Mouse (Mus musculus) G1E (cell line): Measurements from ENCODE around the gene Tjap1. TPM values are rescaled to one million over a fixed set of nuclear protein-coding genes. Genes with fewer than 3 reads are reported as not detected.

Experiments used
- ATAC-seq: 2 replicates; pipeline ENCODE4 v1.8.0; 2016; ENCODE audit warnings: mild to moderate bottlenecking; ENCODE audit not compliant: insufficient number of reproducible peaks, poor library complexity, low FRiP score, severe bottlenecking; ENCODE audit errors: extremely low read depth
- DNase-seq: peaks from one replicate; pipeline ENCODE4 v3.0.0; 2012; ENCODE audit warnings: low spot score
- H3K27me3 ChIP-seq: 2 replicates; pipeline ENCODE4 v1.6.1; 2012; ENCODE audit warnings: mild to moderate bottlenecking, low read length, inconsistent platforms; ENCODE audit not compliant: insufficient read depth
- H3K36me3 ChIP-seq: replicated peaks from 2 replicates; pipeline ENCODE3; 2012; ENCODE audit warnings: mild to moderate bottlenecking, inconsistent platforms
- H3K4me1 ChIP-seq: 2 replicates; pipeline ENCODE4 v1.6.1; 2012; ENCODE audit warnings: low read depth, low read length, inconsistent platforms, mixed read lengths; ENCODE audit not compliant: insufficient read depth
- H3K4me3 ChIP-seq: 2 replicates; pipeline ENCODE4 v1.5.1; 2012; ENCODE audit warnings: low read depth, mild to moderate bottlenecking, inconsistent platforms, low read length, moderate library complexity, mixed read lengths
- H3K9me3 ChIP-seq: replicated peaks from 2 replicates; pipeline ENCODE4 v1.6.1; 2012; ENCODE audit warnings: inconsistent platforms
- CTCF ChIP-seq: IDR thresholded peaks from 2 replicates; pipeline ENCODE4 v1.5.1; 2012; ENCODE audit warnings: low read depth, low read length, inconsistent platforms, mixed read lengths
- GATA1 ChIP-seq: IDR thresholded peaks from 2 replicates; pipeline ENCODE4 v1.6.1; 2012; ENCODE audit warnings: borderline replicate concordance, low read length, inconsistent platforms, mixed read lengths
- GATA2 ChIP-seq: IDR thresholded peaks from 2 replicates; pipeline ENCODE4 v1.6.1; 2012; ENCODE audit warnings: low read depth, low read length, inconsistent platforms, borderline replicate concordance
- POLR2AphosphoS5 ChIP-seq: IDR thresholded peaks from 2 replicates; pipeline ENCODE4 v1.6.1; 2012; ENCODE audit warnings: low read depth, low read length, inconsistent platforms; ENCODE audit not compliant: insufficient replicate concordance
- TAL1 ChIP-seq: conservative IDR thresholded peaks from 2 replicates; pipeline ENCODE4 v1.6.1; 2012; ENCODE audit warnings: low read depth, low read length, inconsistent platforms, mixed read lengths
- polyA plus RNA-seq: library from polyadenylated mRNA; stranded (reverse); fragments of >175 nt; gene quantifications from 2 replicates; pipeline ENCODE4 v1.2.3, GENCODE M21; 2012
- total RNA-seq, 2 experiments: library from RNA; stranded (forward) in 1 of 2; stranded (reverse) in 1 of 2; fragments of 200-1000 nt in 1 of 2; fragments of >200 nt in 1 of 2; fragmentation: Nextera tagmentation in 1 of 2; gene quantifications; 2 replicates each; pipeline ENCODE4 v1.2.3; 2014 to 2017

The Tjap1 gene
- total and polyA plus RNA-seq, 3 experiments: 12.9 to 110 (median 48.1) TPM

DNA sequence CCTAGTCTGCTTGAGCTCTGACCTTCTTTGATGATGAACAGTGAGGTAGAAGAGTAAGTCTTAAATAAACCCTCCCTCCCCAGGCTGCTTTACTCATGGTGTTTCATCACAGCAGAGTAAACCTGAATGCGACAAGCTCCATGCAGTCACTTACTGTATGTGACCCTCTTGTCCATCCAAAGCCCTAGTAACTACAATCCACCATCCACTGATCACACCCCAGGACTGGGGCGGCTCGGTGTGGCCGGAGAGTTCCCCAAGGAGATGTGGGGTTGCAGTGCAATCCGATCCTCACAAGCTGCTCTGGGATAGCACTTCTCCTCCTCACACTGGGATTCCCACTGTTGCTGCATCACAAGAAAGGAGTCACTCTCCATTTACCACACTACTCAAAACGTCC, 8.4 kb downstream of the Tjap1 start:
- peaks cover 97% of the 10 kb centered on the region for H3K36me3 ChIP-seq

DNA sequence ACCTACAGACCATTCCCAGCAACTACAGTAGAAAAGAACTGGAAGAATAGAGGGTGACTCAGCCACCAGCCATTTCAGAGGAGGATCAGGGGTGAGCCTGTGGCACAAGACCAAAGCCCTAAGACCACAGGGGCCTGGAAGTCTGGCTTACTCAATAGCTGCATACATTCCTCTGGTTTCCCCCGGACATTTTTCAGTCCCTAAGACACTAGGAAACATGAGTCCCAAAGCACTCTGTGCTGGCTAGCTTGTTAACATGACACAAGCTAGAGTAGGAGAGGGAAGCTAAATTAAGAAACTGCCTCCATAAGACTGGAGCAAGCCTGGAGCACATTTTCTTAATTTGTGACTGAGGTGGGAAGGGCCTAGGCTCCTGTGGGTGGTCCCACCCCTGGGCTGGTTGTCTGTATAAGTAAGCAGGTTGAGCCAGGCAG, 9.0 kb downstream of the Tjap1 start:
- H3K4me1 ChIP-seq: peaks cover 15% of the 10 kb centered on the region
- no peak for DNase-seq
- no peak for ATAC-seq
- TF ChIP-seq POLR2AphosphoS5 (no peak), GATA1 (no peak), TAL1 (no peak), GATA2 (no peak), CTCF (no peak)
- peaks cover 97% of the 10 kb centered on the region for H3K36me3 ChIP-seq
- H3K4me3 ChIP-seq: no peak overlapping the region
- no peaks in the 10 kb centered on the region for H3K27me3 ChIP-seq
- H3K9me3 ChIP-seq: no peaks in the 10 kb centered on the region

More for the DNA sequence above, 8.4 kb downstream of the Tjap1 start:
- H3K4me3 ChIP-seq: no peak overlapping the region
- no peak for DNase-seq
- ATAC-seq: no peak
- no peaks in the 10 kb centered on the region for H3K9me3 ChIP-seq
- TF ChIP-seq POLR2AphosphoS5 (no peak), GATA1 (no peak), GATA2 (no peak), TAL1 (no peak)
- no peaks in the 10 kb centered on the region for H3K27me3 ChIP-seq
- peaks cover 19% of the 10 kb centered on the region for H3K4me1 ChIP-seq

DNA sequence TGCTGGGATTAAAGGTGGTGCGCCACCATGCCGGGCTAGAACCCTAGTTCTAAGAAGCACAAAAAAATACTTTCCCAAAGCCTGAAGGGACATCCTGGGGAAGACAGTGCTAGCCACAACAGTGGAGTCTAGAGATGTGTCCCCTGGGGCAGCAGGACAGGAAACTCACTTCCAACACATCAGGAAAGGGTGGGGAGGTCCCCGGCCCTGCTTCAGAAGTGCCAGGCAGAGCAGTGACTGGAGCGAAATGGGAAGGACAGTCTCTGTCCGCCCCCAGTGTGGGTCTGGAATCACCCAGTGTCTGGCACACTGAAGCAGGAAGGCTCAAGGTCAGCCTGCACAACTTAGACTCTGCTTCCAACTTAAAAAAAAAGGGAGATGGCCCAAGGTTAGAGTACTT, 10.2 kb downstream of the Tjap1 start:
- H3K36me3 ChIP-seq: peaks cover 96% of the 10 kb centered on the region
- H3K4me3 ChIP-seq: no peak overlapping the region
- H3K27me3 ChIP-seq: no peaks in the 10 kb centered on the region
- no peak for ATAC-seq
- peaks cover 13% of the 10 kb centered on the region for H3K4me1 ChIP-seq
- H3K9me3 ChIP-seq: no peaks in the 10 kb centered on the region
- no peak for TF ChIP-seq GATA1
- no peak for TF ChIP-seq POLR2AphosphoS5
- no peak for TF ChIP-seq TAL1
- no peak for TF ChIP-seq CTCF
- TF ChIP-seq GATA2: no peak
- no peak for DNase-seq

DNA sequence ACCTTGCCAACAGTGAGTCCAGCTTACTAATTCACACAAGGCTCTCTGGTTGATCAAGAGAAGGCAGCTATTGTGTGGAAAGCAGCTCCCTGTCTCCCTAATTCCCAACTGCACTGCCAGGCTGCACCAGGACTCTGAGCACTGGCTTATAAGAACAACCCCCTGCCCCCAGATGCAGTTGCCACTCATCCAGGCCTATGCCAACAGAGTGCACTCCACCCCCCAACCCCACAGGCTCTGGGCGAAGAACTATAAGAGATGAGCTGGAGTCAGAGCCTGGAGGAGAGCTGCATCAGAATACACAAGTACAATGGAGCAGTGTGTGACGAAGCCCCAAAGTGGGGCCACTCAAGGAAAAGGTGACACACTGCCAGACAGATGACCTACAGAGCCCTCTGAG, 10.8 kb downstream of the Tjap1 start:
- H3K4me3 ChIP-seq: no peak overlapping the region
- peaks cover 19% of the 10 kb centered on the region for H3K4me1 ChIP-seq
- no peaks in the 10 kb centered on the region for H3K27me3 ChIP-seq
- peaks cover 96% of the 10 kb centered on the region for H3K36me3 ChIP-seq
- no peaks in the 10 kb centered on the region for H3K9me3 ChIP-seq
- no peak for DNase-seq
- no peak for ATAC-seq
- TF ChIP-seq TAL1: no peak
- no peak for TF ChIP-seq POLR2AphosphoS5
- no peak for TF ChIP-seq GATA1
- TF ChIP-seq GATA2: no peak
- TF ChIP-seq CTCF: no peak

DNA sequence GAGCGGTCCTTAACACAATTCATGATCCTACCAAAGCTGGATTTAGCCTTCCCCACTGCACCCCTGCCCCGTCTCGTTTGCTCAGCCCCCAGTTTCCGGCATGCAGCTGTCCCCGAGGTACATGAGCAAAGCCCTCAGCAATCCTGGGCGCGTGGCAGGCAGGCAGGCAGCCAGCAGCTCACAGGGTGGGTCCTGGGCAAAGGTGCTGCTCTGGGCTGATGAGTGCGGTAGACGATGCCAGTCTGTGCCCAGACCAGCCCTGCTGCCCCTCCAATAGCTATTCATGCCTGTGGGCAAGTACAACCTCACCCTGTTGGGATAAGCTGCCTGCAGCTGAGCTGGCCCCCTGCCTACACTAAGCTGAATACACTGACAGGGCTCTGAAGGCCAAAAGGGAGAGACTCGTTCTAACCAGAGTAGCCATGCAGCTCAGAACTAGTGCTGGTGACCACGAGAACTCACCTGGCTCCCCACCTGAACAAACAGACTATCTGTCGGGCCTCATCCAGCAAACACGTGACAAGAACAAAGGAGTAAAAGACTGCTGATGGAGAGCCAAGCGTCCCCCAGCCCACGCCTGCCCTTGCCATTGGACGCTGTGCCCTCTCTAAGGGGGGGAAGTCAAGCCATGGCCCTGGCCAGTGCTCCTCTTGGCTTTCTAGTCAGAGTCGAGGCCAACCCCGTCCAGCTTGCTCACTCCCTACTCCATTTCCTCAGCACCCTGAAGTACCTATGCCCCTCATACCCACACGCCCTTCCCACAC, 12.9 kb downstream of the Tjap1 start:
- peaks cover 21% of the 10 kb centered on the region for H3K4me1 ChIP-seq
- H3K36me3 ChIP-seq: peaks cover 97% of the 10 kb centered on the region
- DNase-seq (no peak), ATAC-seq (no peak)
- TF ChIP-seq GATA1 (no peak), TAL1 (no peak), CTCF (no peak), GATA2 (no peak), POLR2AphosphoS5 (no peak)
- H3K9me3 ChIP-seq: no peaks in the 10 kb centered on the region
- no peak overlapping the region; the same call in 1 of the 2 replicates for H3K4me3 ChIP-seq
- H3K27me3 ChIP-seq: no peaks in the 10 kb centered on the region

DNA sequence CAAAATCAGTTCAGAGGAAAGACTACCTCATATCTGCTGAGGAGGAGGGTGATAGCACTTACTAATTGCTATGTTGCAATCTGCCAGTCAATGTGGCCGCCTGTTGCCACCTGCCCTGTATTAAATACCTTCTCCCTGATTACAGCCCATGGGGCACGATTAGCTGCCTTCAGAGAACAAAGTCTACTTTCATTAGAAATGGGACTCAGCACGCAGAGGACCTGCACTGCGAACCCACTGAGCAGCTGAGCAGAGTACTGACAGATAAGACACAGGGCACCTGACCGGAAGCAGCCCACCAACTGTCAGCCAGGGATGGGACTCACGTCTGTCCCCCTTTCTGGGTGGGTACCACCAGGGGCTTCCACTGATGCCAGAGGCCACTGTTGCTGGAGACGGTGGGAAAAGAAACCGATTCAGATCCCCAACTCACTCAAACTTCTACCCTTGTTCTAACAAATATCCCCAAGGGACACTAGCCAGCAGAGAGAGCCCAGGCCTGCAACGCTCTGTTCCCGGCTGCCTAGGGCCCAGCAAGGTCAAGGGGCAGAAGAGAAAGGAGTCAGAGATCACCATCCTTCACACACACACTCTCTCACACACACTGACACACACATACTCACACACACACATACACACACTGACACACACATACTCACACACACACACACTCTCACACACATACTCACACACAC, 14.7 kb downstream of the Tjap1 start:
- no peaks in the 10 kb centered on the region for H3K27me3 ChIP-seq
- DNase-seq: no peak
- no peak for ATAC-seq
- peaks cover 21% of the 10 kb centered on the region for H3K4me1 ChIP-seq
- H3K36me3 ChIP-seq: peaks cover 99% of the 10 kb centered on the region
- no peaks in the 10 kb centered on the region for H3K9me3 ChIP-seq
- TF ChIP-seq GATA2 (no peak), POLR2AphosphoS5 (no peak), CTCF (no peak), GATA1 (no peak), TAL1 (no peak)
- no peak overlapping the region for H3K4me3 ChIP-seq
